Mouse (Mus musculus) CH12.LX (cell line): ENCODE measurements around the gene Tirap. TPM values are rescaled to one million over a fixed set of nuclear protein-coding genes. Genes with fewer than 3 reads are reported as not detected.

Source experiments
- DNase-seq: peaks from one replicate; pipeline ENCODE4 v3.0.0-alpha.2; 2013; ENCODE audit errors: extremely low read depth
- H3K27ac ChIP-seq: 2 replicates; pipeline ENCODE4 v1.5.1; 2012; ENCODE audit warnings: low read depth, mild to moderate bottlenecking, control low read depth, moderate library complexity; ENCODE audit not compliant: insufficient read depth
- H3K27me3 ChIP-seq: replicated peaks from 2 replicates; pipeline ENCODE3; 2012; ENCODE audit warnings: inconsistent platforms
- H3K36me3 ChIP-seq, 2 experiments: replicated peaks in 1 of 2; 2 replicates each; pipeline versions ENCODE3 to v1.6.1; 2012; ENCODE audit warnings: inconsistent platforms in 1 of 2, low read length in 1 of 2, mild to moderate bottlenecking in 1 of 2, mixed read lengths in 1 of 2, moderate library complexity in 1 of 2; ENCODE audit not compliant: control insufficient read depth in 1 of 2, insufficient read depth in 1 of 2
- H3K4me1 ChIP-seq, 2 experiments: 2 replicates each; pipeline ENCODE4 v1.6.1; 2012; ENCODE audit warnings: inconsistent platforms in 1 of 2, moderate library complexity in 1 of 2; ENCODE audit not compliant: insufficient read depth in 2 of 2, control insufficient read depth in 1 of 2
- H3K4me2 ChIP-seq: 2 replicates; pipeline ENCODE4 v1.6.1; 2012; ENCODE audit warnings: low read depth, mild to moderate bottlenecking, control low read depth; ENCODE audit not compliant: poor library complexity, insufficient read depth, severe bottlenecking
- H3K4me3 ChIP-seq, 3 experiments: fragments of 150-350 bp in 1 of 3; sonication (generic) in 1 of 3; replicated peaks in 1 of 3; 2 replicates each; pipeline versions ENCODE3 to v1.5.1; 2011 to 2012; ENCODE audit warnings: low read depth in 2 of 3, low read length in 2 of 3, mild to moderate bottlenecking in 2 of 3, moderate library complexity in 2 of 3, control low read depth in 1 of 3, improper control_type of control experiment in 1 of 3, inconsistent platforms in 1 of 3, mixed read lengths in 1 of 3; ENCODE audit not compliant: poor library complexity in 1 of 3
- H3K79me2 ChIP-seq: replicated peaks from 2 replicates; pipeline ENCODE4 v1.6.1; 2012; ENCODE audit warnings: mild to moderate bottlenecking, moderate library complexity; ENCODE audit not compliant: control insufficient read depth, poor library complexity, insufficient read depth, severe bottlenecking; ENCODE audit errors: extremely low read depth
- H3K9ac ChIP-seq: 2 replicates; pipeline ENCODE4 v1.6.1; 2012; ENCODE audit warnings: low read depth, mild to moderate bottlenecking, control low read depth, moderate library complexity; ENCODE audit not compliant: insufficient read depth
- H3K9me3 ChIP-seq: replicated peaks from 2 replicates; pipeline ENCODE3; 2012; ENCODE audit warnings: low read length, inconsistent platforms, mixed read lengths
- CHD2 ChIP-seq: IDR thresholded peaks from 2 replicates; pipeline ENCODE4 v1.6.1; 2011; ENCODE audit warnings: low read length, improper control_type of control experiment
- E2F4 ChIP-seq: IDR thresholded peaks from 2 replicates; pipeline ENCODE4 v1.6.1; 2011; ENCODE audit warnings: low read depth, low read length, improper control_type of control experiment; ENCODE audit not compliant: insufficient replicate concordance
- ELF1 ChIP-seq: IDR thresholded peaks from 2 replicates; pipeline ENCODE4 v1.6.1; 2014; ENCODE audit warnings: low read depth, mild to moderate bottlenecking, inconsistent platforms, low read length, improper control_type of control experiment
- EP300 ChIP-seq: IDR thresholded peaks from 2 replicates; pipeline ENCODE4 v1.6.1; 2011; ENCODE audit warnings: low read length, improper control_type of control experiment
- GABPA ChIP-seq: IDR thresholded peaks from 2 replicates; pipeline ENCODE4 v1.6.1; 2012; ENCODE audit warnings: low read depth, low read length, improper control_type of control experiment, inconsistent platforms; ENCODE audit not compliant: insufficient replicate concordance
- HCFC1 ChIP-seq: IDR thresholded peaks from 2 replicates; pipeline ENCODE4 v1.6.1; 2012; ENCODE audit warnings: low read depth, mild to moderate bottlenecking, inconsistent platforms, low read length, improper control_type of control experiment
- JUN ChIP-seq: IDR thresholded peaks from 2 replicates; pipeline ENCODE4 v1.6.1; 2011; ENCODE audit warnings: low read depth, mild to moderate bottlenecking, low read length, improper control_type of control experiment, moderate library complexity; ENCODE audit not compliant: insufficient read depth
- MAX ChIP-seq: IDR thresholded peaks from 2 replicates; pipeline ENCODE4 v1.6.1; 2011; ENCODE audit warnings: low read length, improper control_type of control experiment
- MEF2A ChIP-seq: IDR thresholded peaks from 2 replicates; pipeline ENCODE4 v1.6.1; 2014; ENCODE audit warnings: low read depth, mild to moderate bottlenecking, inconsistent platforms, low read length, improper control_type of control experiment, borderline replicate concordance
- NRF1 ChIP-seq: IDR thresholded peaks from 2 replicates; pipeline ENCODE4 v1.6.1; 2014; ENCODE audit warnings: low read depth, mild to moderate bottlenecking, inconsistent platforms, low read length, improper control_type of control experiment, moderate library complexity
- RCOR1 ChIP-seq: conservative IDR thresholded peaks from 2 replicates; pipeline ENCODE4 v1.6.1; 2012; ENCODE audit warnings: low read depth, mild to moderate bottlenecking, inconsistent platforms, low read length, improper control_type of control experiment
- SIN3A ChIP-seq: IDR thresholded peaks from 2 replicates; pipeline ENCODE4 v1.6.1; 2012; ENCODE audit warnings: low read length, improper control_type of control experiment, inconsistent platforms
- TCF12 ChIP-seq: IDR thresholded peaks from 2 replicates; pipeline ENCODE4 v1.6.1; 2014; ENCODE audit warnings: low read depth, mild to moderate bottlenecking, inconsistent platforms, low read length, improper control_type of control experiment
- USF1 ChIP-seq: IDR thresholded peaks from 2 replicates; pipeline ENCODE4 v1.6.1; 2014; ENCODE audit warnings: low read depth, mild to moderate bottlenecking, inconsistent platforms, low read length, improper control_type of control experiment
- ZKSCAN1 ChIP-seq: IDR thresholded peaks from 2 replicates; pipeline ENCODE4 v1.6.1; 2012; ENCODE audit warnings: low read depth, inconsistent platforms, low read length, improper control_type of control experiment, borderline replicate concordance
- ZMIZ1 ChIP-seq: IDR thresholded peaks from 2 replicates; pipeline ENCODE4 v1.6.1; 2012; ENCODE audit warnings: low read depth, mild to moderate bottlenecking, inconsistent platforms, low read length, improper control_type of control experiment
- dilution Hi-C: fragments of 300-500 bp; cut with MboI; formaldehyde crosslinking; loops from 2 replicates; pipeline ENCODE4 v1.14.3; 2020; ENCODE audit warnings: low sequenced_read_pairs; ENCODE audit not compliant: extremely low pct_unique_long_range_greater_than_20kb, extremely low pct_ligation_motif_present
- in situ Hi-C: fragments of 300-500 bp; cut with MboI; formaldehyde crosslinking; loops from 3 replicates; pipeline ENCODE4 v1.14.3; 2019; ENCODE audit warnings: low sequenced_read_pairs, low pct_ligation_motif_present, low pct_unique_long_range_greater_than_20kb, mixed read lengths
- polyA plus RNA-seq: library from polyadenylated mRNA; unstranded; fragments of >175 nt; gene quantifications from 2 replicates; pipeline ENCODE4 v1.2.1, GENCODE M21; 2012; ENCODE audit warnings: low read depth; ENCODE audit not compliant: insufficient read length
- total RNA-seq, 2 experiments: library from RNA; depleted of rRNA; stranded (reverse); fragments of 300-350 nt in 1 of 2; fragments of >200 nt in 1 of 2; gene quantifications; 2 replicates each; pipeline ENCODE4 v1.2.3; 2012 to 2014

The Tirap gene
- total and polyA plus RNA-seq, 3 experiments = 10.5 to 18.7 (median 14.2) TPM

DNA sequence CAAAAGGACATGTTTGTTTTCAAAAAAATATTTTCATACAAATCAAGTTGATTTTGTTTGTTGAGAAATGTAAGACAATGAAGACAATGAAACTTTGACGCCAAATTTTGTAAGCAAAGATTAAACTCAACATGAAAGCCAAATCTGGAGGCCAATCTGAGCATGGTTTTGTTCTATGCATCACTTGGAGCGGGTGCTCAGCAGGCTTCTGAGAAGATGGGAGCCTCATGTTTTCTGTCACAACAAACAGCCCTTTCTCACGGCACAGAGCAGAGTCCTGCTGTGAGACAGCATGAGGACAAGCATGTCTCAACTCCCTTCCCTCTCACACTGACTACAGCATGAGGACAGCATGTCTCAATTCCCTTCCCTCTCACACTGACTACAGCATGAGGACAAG lies 35.9 kb upstream of the Tirap start:
- in situ Hi-C loops = no loop called here
- TF ChIP-seq ZKSCAN1 (no peak), MAX (no peak), ELF1 (no peak), HCFC1 (no peak), GABPA (no peak)

DNA sequence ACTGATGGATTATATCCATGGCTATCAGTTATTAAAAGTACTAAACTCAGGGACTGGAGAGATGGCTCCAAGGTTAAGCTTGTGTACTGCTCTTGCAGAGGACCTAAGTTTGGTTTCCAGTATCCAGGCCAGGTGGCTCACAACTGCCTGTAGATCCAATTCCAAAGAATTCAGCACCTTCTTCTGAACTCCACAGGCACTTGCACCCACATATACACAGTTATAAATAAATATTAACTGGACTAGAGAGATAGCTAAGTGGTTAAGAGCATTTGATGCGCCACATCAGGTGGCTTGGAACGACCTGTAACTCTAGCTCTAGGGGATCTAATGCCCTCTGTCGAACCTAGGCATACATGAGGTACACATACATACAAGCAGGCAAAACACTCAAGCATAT lies 28.6 kb upstream of the Tirap start:
- no peaks in the 10 kb centered on the region for H3K9me3 ChIP-seq
- dilution Hi-C loops = no loop called here
- in situ Hi-C loops = no loop called here
- H3K4me1 ChIP-seq = no peaks in the 10 kb centered on the region
- DNase-seq = no peak
- no peak overlapping the region for H3K4me2 ChIP-seq
- no peaks in the 10 kb centered on the region for H3K27me3 ChIP-seq
- H3K9ac ChIP-seq = no peak overlapping the region
- no peak overlapping the region for H3K27ac ChIP-seq
- H3K36me3 ChIP-seq = peaks cover 14 to 61% of the 10 kb centered on the region in 2 experiments
- TF ChIP-seq JUN = no peak
- no peak for TF ChIP-seq CHD2
- no peak for TF ChIP-seq ZMIZ1
- TF ChIP-seq SIN3A = no peak
- TF ChIP-seq MAX = no peak
- no peak for TF ChIP-seq TCF12
- TF ChIP-seq RCOR1 = no peak
- TF ChIP-seq NRF1 = no peak
- TF ChIP-seq E2F4 = no peak
- no peak for TF ChIP-seq MEF2A
- no peak for TF ChIP-seq HCFC1
- no peak for TF ChIP-seq GABPA
- no peak for TF ChIP-seq EP300
- TF ChIP-seq USF1 = no peak
- H3K4me3 ChIP-seq = no peak overlapping the region
- no peaks in the 10 kb centered on the region for H3K79me2 ChIP-seq

More for the DNA sequence above, 35.9 kb upstream of the Tirap start:
- peaks cover 7 to 51% of the 10 kb centered on the region in 2 experiments for H3K36me3 ChIP-seq
- H3K9me3 ChIP-seq = no peaks in the 10 kb centered on the region
- no peak overlapping the region for H3K4me3 ChIP-seq
- H3K27ac ChIP-seq = no peak overlapping the region
- H3K4me1 ChIP-seq = no peaks in the 10 kb centered on the region
- dilution Hi-C loops = no loop called here
- no peaks in the 10 kb centered on the region for H3K79me2 ChIP-seq
- no peak overlapping the region for H3K4me2 ChIP-seq
- no peaks in the 10 kb centered on the region for H3K27me3 ChIP-seq
- no peak for DNase-seq
- no peak overlapping the region for H3K9ac ChIP-seq
